Mouse (Mus musculus) cerebellum, adult 8-10 months (tissue): ENCODE measurements around the gene Hist1h3e.
A peak's percentile ranks its signal among the peaks of the same experiment; 100 is the strongest.

Experiments
- DNase-seq: peaks from one replicate; pipeline ENCODE4 v3.0.0; 2022

Hist1h3e gene

GRCm38 (mm10) chr13:23536076-23536822 lies 25.9 kb downstream of the Hist1h3e start:
- no peak for DNase-seq

DNA sequence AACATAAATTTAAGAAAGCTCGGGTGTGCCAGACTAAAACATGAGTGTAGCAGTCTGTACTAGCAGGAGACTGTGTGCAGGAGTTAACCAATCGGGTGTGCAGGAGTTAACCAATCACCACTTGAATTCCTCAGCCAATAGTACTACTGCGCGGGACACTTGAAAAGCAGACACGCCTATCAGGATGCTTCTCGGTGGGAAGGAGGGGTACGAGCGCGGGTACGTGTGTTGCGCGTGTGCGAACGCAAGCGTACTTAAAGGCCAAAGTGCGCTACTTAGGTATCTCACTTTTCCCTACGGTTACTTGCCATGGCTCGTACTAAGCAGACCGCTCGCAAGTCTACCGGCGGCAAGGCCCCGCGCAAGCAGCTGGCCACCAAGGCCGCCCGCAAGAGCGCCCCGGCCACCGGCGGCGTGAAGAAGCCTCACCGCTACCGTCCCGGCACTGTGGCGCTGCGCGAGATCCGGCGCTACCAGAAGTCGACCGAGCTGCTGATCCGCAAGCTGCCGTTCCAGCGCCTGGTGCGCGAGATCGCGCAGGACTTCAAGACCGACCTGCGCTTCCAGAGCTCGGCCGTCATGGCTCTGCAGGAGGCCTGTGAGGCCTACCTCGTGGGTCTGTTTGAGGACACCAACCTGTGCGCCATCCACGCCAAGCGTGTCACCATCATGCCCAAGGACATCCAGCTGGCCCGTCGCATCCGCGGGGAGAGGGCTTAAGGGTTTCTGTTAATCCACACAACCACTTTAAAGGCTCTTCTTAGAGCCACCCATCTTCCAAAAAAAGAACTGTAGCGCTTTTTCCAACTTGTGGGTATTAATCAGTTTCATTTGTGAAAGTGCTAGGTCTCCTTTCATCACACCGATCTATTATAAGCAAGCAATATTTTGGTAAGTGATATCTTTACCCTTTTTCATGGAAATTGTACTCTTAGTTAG lies 26.8 kb downstream of the Hist1h3e start, which contains the start of gene Hist1h3g:
Hist1h3g (plus strand) TSS at position 286 of the 939 bp plus-strand sequence.
- DNase-seq, result peak; percentile 78

GRCm38 (mm10) chr13:23534368-23535131 lies 27.6 kb downstream of the Hist1h3e start:
- no peak for DNase-seq

DNA sequence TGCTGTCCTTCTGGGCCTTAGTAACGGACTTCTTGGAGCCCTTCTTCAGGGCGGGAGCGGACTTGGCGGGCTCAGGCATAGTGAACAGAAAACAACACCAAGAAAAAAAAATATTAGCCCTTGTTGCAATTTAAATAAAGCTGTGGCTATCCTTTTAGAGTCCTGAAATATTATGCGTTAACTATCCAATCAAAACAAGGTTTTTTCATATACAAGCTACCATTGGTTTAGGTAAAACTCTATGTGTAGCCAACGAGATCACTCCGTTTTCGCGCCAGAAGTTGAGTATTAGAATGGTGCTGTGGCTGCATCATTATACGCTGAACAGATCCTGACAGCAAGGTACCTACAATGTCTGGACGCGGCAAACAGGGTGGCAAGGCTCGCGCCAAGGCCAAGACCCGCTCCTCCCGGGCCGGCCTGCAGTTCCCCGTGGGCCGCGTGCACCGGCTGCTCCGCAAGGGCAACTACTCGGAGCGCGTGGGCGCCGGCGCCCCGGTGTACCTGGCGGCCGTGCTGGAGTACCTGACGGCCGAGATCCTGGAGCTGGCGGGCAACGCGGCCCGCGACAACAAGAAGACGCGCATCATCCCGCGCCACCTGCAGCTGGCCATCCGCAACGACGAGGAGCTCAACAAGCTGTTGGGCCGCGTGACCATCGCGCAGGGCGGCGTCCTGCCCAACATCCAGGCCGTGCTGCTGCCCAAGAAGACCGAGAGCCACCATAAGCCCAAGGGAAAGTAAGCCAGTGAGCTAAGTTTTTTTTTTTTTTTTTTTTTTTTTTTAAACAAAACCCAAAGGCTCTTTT lies 28.4 kb downstream of the Hist1h3e start, which contains the start of gene Hist1h2af:
Hist1h2af (plus strand) TSS at position 347 of the 808 bp plus-strand sequence.
- peak; percentile 61 for DNase-seq

GRCm38 (mm10) chr13:23532262-23533075 lies 29.7 kb downstream of the Hist1h3e start:
- DNase-seq, result no peak

- DNase-seq, result peak; percentile 97
Observed at GRCm38 (mm10) chr13:23530901-23531875, 31.0 kb downstream of the Hist1h3e start, which contains the start of gene Hist1h4h. Gene Hist1h4h, plus strand, starts transcription at chr13:23531050.

GRCm38 (mm10) chr13:23530181-23530900 lies 31.8 kb downstream of the Hist1h3e start:
- DNase-seq, result peak; percentile 72

DNA sequence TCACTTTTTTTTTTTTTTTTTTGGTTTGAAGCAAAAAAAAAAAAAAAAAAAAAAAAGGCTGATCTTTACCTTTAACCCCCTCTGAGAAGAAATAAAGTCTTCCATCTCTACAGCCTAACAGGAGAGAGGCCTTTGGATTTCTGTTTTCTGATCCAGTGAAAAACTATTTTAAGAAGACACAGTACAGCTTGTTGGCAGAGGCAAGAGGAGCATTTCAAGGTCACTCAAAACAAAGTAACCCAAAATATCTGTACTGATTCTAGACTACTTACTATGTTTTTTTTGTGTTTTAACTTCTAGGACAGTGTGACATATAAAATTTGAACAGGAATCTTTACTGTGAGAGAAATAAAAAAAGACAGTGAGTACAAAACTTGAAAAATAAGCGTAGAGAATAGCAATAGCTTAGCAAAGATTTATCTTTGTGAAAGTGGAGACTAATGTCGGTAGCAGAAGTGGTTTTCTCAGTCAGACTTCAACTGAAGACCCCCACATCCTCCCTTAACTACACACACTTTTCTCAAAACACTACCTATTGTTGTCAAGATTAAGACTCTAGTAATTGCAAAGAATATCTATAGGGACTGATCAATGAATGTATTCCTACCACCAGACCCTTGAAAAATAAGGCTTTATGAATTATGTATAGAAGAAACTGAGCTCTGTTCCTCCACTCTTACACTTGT lies 32.5 kb downstream of the Hist1h3e start:
- no peak for DNase-seq

DNA sequence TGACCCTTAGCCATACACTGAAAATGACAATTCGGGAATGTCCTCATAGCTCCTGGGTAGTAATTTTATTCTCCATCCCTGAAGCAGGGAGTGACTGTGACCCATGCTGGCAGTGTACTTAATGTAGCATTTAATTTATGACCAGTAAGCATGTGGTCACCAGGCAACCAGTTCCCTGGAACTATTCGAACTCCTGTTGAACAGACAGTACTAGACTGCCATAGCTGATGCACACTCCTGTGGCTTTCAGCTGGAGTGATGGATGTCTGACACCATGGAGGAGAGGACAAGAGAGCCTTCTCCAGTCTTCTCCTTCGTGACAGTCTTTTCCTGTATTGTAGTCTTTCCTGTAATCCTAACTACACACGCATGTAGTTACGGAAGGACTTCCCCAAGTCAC lies 33.2 kb downstream of the Hist1h3e start:
- DNase-seq, result no peak

DNA sequence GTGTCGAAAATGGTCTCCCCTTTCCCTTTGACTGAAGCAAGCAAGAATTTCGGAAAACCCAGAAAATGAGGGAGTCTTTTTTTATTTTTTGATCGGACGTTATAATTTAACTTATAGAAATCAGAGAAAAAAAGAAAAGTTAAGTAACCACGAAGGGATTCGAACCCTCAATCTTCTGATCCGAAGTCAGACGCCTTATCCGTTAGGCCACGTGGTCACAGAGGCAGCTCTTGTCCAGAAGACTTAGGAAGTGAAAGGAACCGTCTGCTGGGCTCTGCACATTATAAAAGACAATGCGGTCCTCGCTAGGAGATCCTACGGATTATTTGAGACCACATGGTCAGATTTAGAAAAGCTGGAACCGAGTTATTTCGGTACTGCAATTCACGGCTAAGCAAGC lies 35.9 kb downstream of the Hist1h3e start:
- DNase-seq, result peak; percentile 91

GRCm38 (mm10) chr13:23525901-23526300 lies 36.3 kb downstream of the Hist1h3e start:
- no peak for DNase-seq

DNA sequence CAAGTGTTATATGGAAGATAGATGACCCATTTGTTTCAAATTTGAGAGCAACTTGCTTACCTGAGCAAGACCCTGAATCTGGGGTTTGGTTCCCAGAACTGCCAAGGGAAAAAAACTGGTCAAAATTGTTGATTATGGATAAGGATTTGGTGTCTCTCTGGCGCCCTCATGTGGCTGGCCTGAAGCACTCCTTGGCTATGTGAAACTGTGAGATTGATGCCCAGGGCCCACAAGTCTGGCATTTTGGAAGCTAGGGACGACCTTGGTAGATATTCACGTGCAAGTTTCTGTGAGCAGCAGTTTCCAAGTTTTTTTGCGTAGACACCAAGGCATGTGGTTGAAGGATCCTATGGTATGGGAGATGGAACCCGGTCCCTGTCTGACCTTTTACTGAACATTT lies 37.5 kb downstream of the Hist1h3e start:
- peak; percentile 66 for DNase-seq

- no peak for DNase-seq
Observed at GRCm38 (mm10) chr13:23523976-23524375, 38.2 kb downstream of the Hist1h3e start.

DNA sequence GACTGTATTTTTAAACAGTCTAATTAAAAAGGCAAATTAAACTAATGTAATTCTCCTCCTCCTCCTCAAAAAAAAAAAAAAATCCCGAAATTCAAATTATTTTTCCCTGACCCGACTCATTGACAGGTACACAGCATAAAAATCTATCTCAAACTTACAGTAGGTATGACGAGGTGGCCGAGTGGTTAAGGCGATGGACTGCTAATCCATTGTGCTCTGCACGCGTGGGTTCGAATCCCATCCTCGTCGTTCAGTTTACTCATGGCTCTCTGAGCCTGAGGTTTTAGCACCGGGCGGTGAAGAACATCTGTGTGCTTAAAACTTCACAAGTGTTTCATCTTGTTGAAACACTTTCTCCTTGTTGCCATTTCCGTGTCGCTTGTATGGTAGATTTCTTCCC lies 40.5 kb downstream of the Hist1h3e start:
- peak; percentile 75 for DNase-seq

DNA sequence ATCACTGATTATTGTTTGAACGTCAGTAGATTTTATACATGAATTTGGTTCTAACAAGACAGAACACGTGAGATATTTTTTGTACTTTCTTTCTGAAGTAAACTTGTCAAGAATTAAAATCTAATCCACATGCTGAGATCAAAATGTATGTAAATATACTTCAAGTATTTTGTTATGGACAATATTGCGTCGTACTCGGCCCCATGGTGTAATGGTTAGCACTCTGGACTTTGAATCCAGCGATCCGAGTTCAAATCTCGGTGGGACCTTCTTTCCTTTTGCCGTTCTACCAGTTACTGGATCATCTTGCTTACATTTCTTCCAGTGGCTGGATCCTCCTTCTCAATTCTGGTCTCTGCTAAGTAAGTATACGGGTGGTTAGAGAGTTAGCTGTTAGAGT lies 42.8 kb downstream of the Hist1h3e start:
- DNase-seq, result peak; percentile 81

DNA sequence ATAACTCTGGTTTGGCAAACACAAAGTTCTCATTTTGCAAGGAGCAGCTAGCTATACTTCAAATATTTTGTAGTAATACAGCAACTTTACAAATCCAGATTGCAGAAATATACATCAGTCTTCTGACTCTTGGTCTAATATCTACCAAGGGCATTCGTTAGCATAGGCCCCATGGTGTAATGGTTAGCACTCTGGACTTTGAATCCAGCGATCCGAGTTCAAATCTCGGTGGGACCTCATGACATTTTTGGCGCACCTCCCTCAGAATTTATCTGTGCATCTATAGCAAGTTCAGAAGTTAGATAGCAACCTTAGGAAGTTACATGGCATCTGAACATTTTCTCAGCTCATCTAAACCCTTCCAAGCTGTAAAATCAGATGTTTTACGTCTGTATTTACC lies 43.3 kb downstream of the Hist1h3e start:
- peak; percentile 85 for DNase-seq

DNA sequence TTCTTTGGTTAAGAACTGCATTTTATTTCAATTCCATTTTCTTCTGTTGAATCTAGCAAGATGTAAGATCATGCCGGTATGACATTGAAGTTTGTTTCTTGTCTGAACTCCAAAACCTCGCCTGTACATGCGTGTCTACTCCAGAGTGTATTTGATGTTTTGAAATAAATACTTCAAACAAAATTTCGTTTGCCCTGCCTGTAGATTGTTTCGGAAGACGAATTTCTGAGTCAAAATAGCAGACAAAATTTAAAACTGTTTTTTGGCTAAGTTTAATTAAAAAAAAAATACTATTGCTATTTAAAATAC lies 43.9 kb downstream of the Hist1h3e start:
- DNase-seq, result no peak

GRCm38 (mm10) chr13:23517603-23518294 lies 44.4 kb downstream of the Hist1h3e start:
- DNase-seq, result peak; percentile 93
